Mouse (Mus musculus) CH12.LX (cell line): ENCODE measurements around the gene Pdcd1lg2. TPM values are rescaled to one million over a fixed set of nuclear protein-coding genes. Genes with fewer than 3 reads are reported as not detected.
A peak's percentile ranks its signal among the peaks of the same experiment; 100 is the strongest.

ENCODE experiments used
- DNase-seq: peaks from one replicate; pipeline ENCODE4 v3.0.0-alpha.2; 2013; ENCODE audit errors: extremely low read depth
- H3K27ac ChIP-seq: 2 replicates; pipeline ENCODE4 v1.5.1; 2012; ENCODE audit warnings: low read depth, mild to moderate bottlenecking, control low read depth, moderate library complexity; ENCODE audit not compliant: insufficient read depth
- H3K27me3 ChIP-seq: replicated peaks from 2 replicates; pipeline ENCODE3; 2012; ENCODE audit warnings: inconsistent platforms
- H3K36me3 ChIP-seq, 2 experiments: replicated peaks in 1 of 2; 2 replicates each; pipeline versions ENCODE3 to v1.6.1; 2012; ENCODE audit warnings: inconsistent platforms in 1 of 2, low read length in 1 of 2, mild to moderate bottlenecking in 1 of 2, mixed read lengths in 1 of 2, moderate library complexity in 1 of 2; ENCODE audit not compliant: control insufficient read depth in 1 of 2, insufficient read depth in 1 of 2
- H3K4me1 ChIP-seq, 2 experiments: 2 replicates each; pipeline ENCODE4 v1.6.1; 2012; ENCODE audit warnings: inconsistent platforms in 1 of 2, moderate library complexity in 1 of 2; ENCODE audit not compliant: insufficient read depth in 2 of 2, control insufficient read depth in 1 of 2
- H3K4me2 ChIP-seq: 2 replicates; pipeline ENCODE4 v1.6.1; 2012; ENCODE audit warnings: low read depth, mild to moderate bottlenecking, control low read depth; ENCODE audit not compliant: poor library complexity, insufficient read depth, severe bottlenecking
- H3K4me3 ChIP-seq, 3 experiments: fragments of 150-350 bp in 1 of 3; sonication (generic) in 1 of 3; replicated peaks in 1 of 3; 2 replicates each; pipeline versions ENCODE3 to v1.5.1; 2011 to 2012; ENCODE audit warnings: low read depth in 2 of 3, low read length in 2 of 3, mild to moderate bottlenecking in 2 of 3, moderate library complexity in 2 of 3, control low read depth in 1 of 3, improper control_type of control experiment in 1 of 3, inconsistent platforms in 1 of 3, mixed read lengths in 1 of 3; ENCODE audit not compliant: poor library complexity in 1 of 3
- H3K79me2 ChIP-seq: replicated peaks from 2 replicates; pipeline ENCODE4 v1.6.1; 2012; ENCODE audit warnings: mild to moderate bottlenecking, moderate library complexity; ENCODE audit not compliant: control insufficient read depth, poor library complexity, insufficient read depth, severe bottlenecking; ENCODE audit errors: extremely low read depth
- H3K9ac ChIP-seq: 2 replicates; pipeline ENCODE4 v1.6.1; 2012; ENCODE audit warnings: low read depth, mild to moderate bottlenecking, control low read depth, moderate library complexity; ENCODE audit not compliant: insufficient read depth
- H3K9me3 ChIP-seq: replicated peaks from 2 replicates; pipeline ENCODE3; 2012; ENCODE audit warnings: low read length, inconsistent platforms, mixed read lengths
- BHLHE40 ChIP-seq: IDR thresholded peaks from 2 replicates; pipeline ENCODE4 v1.6.1; 2011; ENCODE audit warnings: mild to moderate bottlenecking, low read depth, low read length, improper control_type of control experiment
- CHD1 ChIP-seq: IDR thresholded peaks from 2 replicates; pipeline ENCODE4 v1.6.1; 2012; ENCODE audit warnings: low read depth, low read length, improper control_type of control experiment, inconsistent platforms
- CHD2 ChIP-seq: IDR thresholded peaks from 2 replicates; pipeline ENCODE4 v1.6.1; 2011; ENCODE audit warnings: low read length, improper control_type of control experiment
- CTCF ChIP-seq, 2 experiments: IDR thresholded peaks in 1 of 2; conservative IDR thresholded peaks in 1 of 2; 2 replicates each; pipeline ENCODE4 v1.5.1; 2011 to 2012; ENCODE audit warnings: low read depth in 2 of 2, low read length in 2 of 2, improper control_type of control experiment in 1 of 2, inconsistent platforms in 1 of 2, mild to moderate bottlenecking in 1 of 2, moderate library complexity in 1 of 2
- E2F4 ChIP-seq: IDR thresholded peaks from 2 replicates; pipeline ENCODE4 v1.6.1; 2011; ENCODE audit warnings: low read depth, low read length, improper control_type of control experiment; ENCODE audit not compliant: insufficient replicate concordance
- EP300 ChIP-seq: IDR thresholded peaks from 2 replicates; pipeline ENCODE4 v1.6.1; 2011; ENCODE audit warnings: low read length, improper control_type of control experiment
- ETS1 ChIP-seq: conservative IDR thresholded peaks from 2 replicates; pipeline ENCODE4 v1.6.1; 2012; ENCODE audit warnings: low read depth, mild to moderate bottlenecking, inconsistent platforms, low read length, improper control_type of control experiment, moderate library complexity
- GABPA ChIP-seq: IDR thresholded peaks from 2 replicates; pipeline ENCODE4 v1.6.1; 2012; ENCODE audit warnings: low read depth, low read length, improper control_type of control experiment, inconsistent platforms; ENCODE audit not compliant: insufficient replicate concordance
- HCFC1 ChIP-seq: IDR thresholded peaks from 2 replicates; pipeline ENCODE4 v1.6.1; 2012; ENCODE audit warnings: low read depth, mild to moderate bottlenecking, inconsistent platforms, low read length, improper control_type of control experiment
- IRF4 ChIP-seq: IDR thresholded peaks from 2 replicates; pipeline ENCODE4 v1.6.1; 2014; ENCODE audit warnings: low read depth, mild to moderate bottlenecking, inconsistent platforms, low read length, improper control_type of control experiment
- JUN ChIP-seq: IDR thresholded peaks from 2 replicates; pipeline ENCODE4 v1.6.1; 2011; ENCODE audit warnings: low read depth, mild to moderate bottlenecking, low read length, improper control_type of control experiment, moderate library complexity; ENCODE audit not compliant: insufficient read depth
- JUND ChIP-seq: conservative IDR thresholded peaks from 2 replicates; pipeline ENCODE4 v1.6.1; 2011; ENCODE audit warnings: low read depth, low read length, improper control_type of control experiment
- MAFK ChIP-seq: IDR thresholded peaks from 2 replicates; pipeline ENCODE4 v1.6.1; 2011; ENCODE audit warnings: low read length, improper control_type of control experiment; ENCODE audit not compliant: insufficient replicate concordance
- MAX ChIP-seq: IDR thresholded peaks from 2 replicates; pipeline ENCODE4 v1.6.1; 2011; ENCODE audit warnings: low read length, improper control_type of control experiment
- MAZ ChIP-seq: IDR thresholded peaks from 2 replicates; pipeline ENCODE4 v1.6.1; 2012; ENCODE audit warnings: low read depth, mild to moderate bottlenecking, inconsistent platforms, low read length, improper control_type of control experiment, moderate library complexity
- MEF2A ChIP-seq: IDR thresholded peaks from 2 replicates; pipeline ENCODE4 v1.6.1; 2014; ENCODE audit warnings: low read depth, mild to moderate bottlenecking, inconsistent platforms, low read length, improper control_type of control experiment, borderline replicate concordance
- MXI1 ChIP-seq: IDR thresholded peaks from 2 replicates; pipeline ENCODE4 v1.6.1; 2011; ENCODE audit warnings: mild to moderate bottlenecking, low read depth, low read length, improper control_type of control experiment
- MYC ChIP-seq: IDR thresholded peaks from 2 replicates; pipeline ENCODE4 v1.6.1; 2011; ENCODE audit warnings: low read depth, mild to moderate bottlenecking, improper control_type of control experiment, low read length
- NELFE ChIP-seq: IDR thresholded peaks from 2 replicates; pipeline ENCODE4 v1.6.1; 2011; ENCODE audit warnings: low read depth, low read length, improper control_type of control experiment
- NRF1 ChIP-seq: IDR thresholded peaks from 2 replicates; pipeline ENCODE4 v1.6.1; 2014; ENCODE audit warnings: low read depth, mild to moderate bottlenecking, inconsistent platforms, low read length, improper control_type of control experiment, moderate library complexity
- PAX5 ChIP-seq: IDR thresholded peaks from 2 replicates; pipeline ENCODE4 v1.6.1; 2012; ENCODE audit warnings: low read length, inconsistent platforms, mixed read lengths
- POLR2A ChIP-seq: IDR thresholded peaks from 2 replicates; pipeline ENCODE4 v1.6.1; 2011; ENCODE audit warnings: low read depth, mild to moderate bottlenecking, improper control_type of control experiment, low read length
- POLR2AphosphoS2 ChIP-seq: IDR thresholded peaks from 2 replicates; pipeline ENCODE4 v1.6.1; 2011; ENCODE audit warnings: low read depth, low read length, improper control_type of control experiment
- SIN3A ChIP-seq: IDR thresholded peaks from 2 replicates; pipeline ENCODE4 v1.6.1; 2012; ENCODE audit warnings: low read length, improper control_type of control experiment, inconsistent platforms
- SMC3 ChIP-seq: IDR thresholded peaks from 2 replicates; pipeline ENCODE4 v1.6.1; 2011; ENCODE audit warnings: low read depth, low read length, improper control_type of control experiment
- TBP ChIP-seq: conservative IDR thresholded peaks from 2 replicates; pipeline ENCODE4 v1.6.1; 2011; ENCODE audit warnings: low read depth, low read length, improper control_type of control experiment
- TCF12 ChIP-seq: IDR thresholded peaks from 2 replicates; pipeline ENCODE4 v1.6.1; 2014; ENCODE audit warnings: low read depth, mild to moderate bottlenecking, inconsistent platforms, low read length, improper control_type of control experiment
- UBTF ChIP-seq: IDR thresholded peaks from 2 replicates; pipeline ENCODE4 v1.6.1; 2012; ENCODE audit warnings: low read depth, mild to moderate bottlenecking, inconsistent platforms, low read length, improper control_type of control experiment, moderate library complexity
- USF1 ChIP-seq: IDR thresholded peaks from 2 replicates; pipeline ENCODE4 v1.6.1; 2014; ENCODE audit warnings: low read depth, mild to moderate bottlenecking, inconsistent platforms, low read length, improper control_type of control experiment
- USF2 ChIP-seq: conservative IDR thresholded peaks from 2 replicates; pipeline ENCODE4 v1.6.1; 2011; ENCODE audit warnings: low read depth, low read length, improper control_type of control experiment
- ZC3H11A ChIP-seq: IDR thresholded peaks from 2 replicates; pipeline ENCODE4 v1.6.1; 2012; ENCODE audit warnings: low read depth, mild to moderate bottlenecking, inconsistent platforms, low read length, improper control_type of control experiment
- ZMIZ1 ChIP-seq: IDR thresholded peaks from 2 replicates; pipeline ENCODE4 v1.6.1; 2012; ENCODE audit warnings: low read depth, mild to moderate bottlenecking, inconsistent platforms, low read length, improper control_type of control experiment
- ZNF384 ChIP-seq: IDR thresholded peaks from 2 replicates; pipeline ENCODE4 v1.6.1; 2012; ENCODE audit warnings: low read depth, low read length, improper control_type of control experiment, inconsistent platforms
- dilution Hi-C: fragments of 300-500 bp; cut with MboI; formaldehyde crosslinking; loops from 2 replicates; pipeline ENCODE4 v1.14.3; 2020; ENCODE audit warnings: low sequenced_read_pairs; ENCODE audit not compliant: extremely low pct_unique_long_range_greater_than_20kb, extremely low pct_ligation_motif_present
- in situ Hi-C: fragments of 300-500 bp; cut with MboI; formaldehyde crosslinking; loops from 3 replicates; pipeline ENCODE4 v1.14.3; 2019; ENCODE audit warnings: low sequenced_read_pairs, low pct_ligation_motif_present, low pct_unique_long_range_greater_than_20kb, mixed read lengths
- polyA plus RNA-seq: library from polyadenylated mRNA; unstranded; fragments of >175 nt; gene quantifications from 2 replicates; pipeline ENCODE4 v1.2.1, GENCODE M21; 2012; ENCODE audit warnings: low read depth; ENCODE audit not compliant: insufficient read length
- total RNA-seq, 2 experiments: library from RNA; depleted of rRNA; stranded (reverse); fragments of 300-350 nt in 1 of 2; fragments of >200 nt in 1 of 2; gene quantifications; 2 replicates each; pipeline ENCODE4 v1.2.3; 2012 to 2014

The Pdcd1lg2 gene
- total and polyA plus RNA-seq, 3 experiments = 1.4 to 5.5 (median 1.7) TPM

DNA sequence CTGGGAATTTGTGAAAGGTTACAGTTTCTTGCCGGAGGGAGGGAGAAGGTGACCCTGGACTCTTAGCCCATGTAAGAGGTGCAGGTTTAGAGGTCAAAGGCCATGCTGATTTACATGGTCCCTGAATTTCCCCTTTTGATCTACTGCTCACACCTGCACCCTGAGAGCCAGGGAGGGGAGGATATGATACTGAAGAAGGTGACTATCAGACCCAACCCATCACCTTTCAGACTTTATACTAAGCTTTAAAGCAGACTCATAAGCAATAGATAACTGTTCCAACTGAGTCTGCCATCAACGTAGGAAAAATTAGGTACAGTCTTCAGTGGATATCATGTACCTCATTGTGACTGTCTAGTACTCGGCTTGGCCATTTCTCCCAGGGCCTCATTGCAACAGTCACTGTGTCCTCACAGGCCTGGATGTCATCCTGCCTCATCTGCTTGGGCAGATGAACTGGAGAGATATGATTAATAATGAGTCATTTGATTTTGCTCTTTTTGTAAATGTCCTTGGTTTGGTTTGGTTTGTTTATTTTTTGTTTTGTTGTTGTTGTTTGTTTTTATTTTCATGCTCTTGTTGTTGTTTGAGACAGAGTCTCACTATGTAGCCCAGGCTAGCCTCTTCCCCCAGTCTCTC, 41.9 kb upstream of the Pdcd1lg2 start:
- no peak for DNase-seq
- Histone ChIP-seq H3K4me1 (peaks cover 11 to 32% of the 10 kb centered on the region in 2 experiments), H3K36me3 (peaks cover 5 to 6% of the 10 kb centered on the region in 2 experiments), H3K4me3 (peak overlapping the region; percentile 51 to 63 (median 59)), H3K27ac (peak overlapping the region; percentile 78), H3K9ac (peak overlapping the region; percentile 54), H3K4me2 (peak overlapping the region; percentile 39), H3K79me2 (peaks cover 49% of the 10 kb centered on the region), H3K27me3 (no peaks in the 10 kb centered on the region), H3K9me3 (no peaks in the 10 kb centered on the region)
- in situ Hi-C loops (loop anchor here (5.0 to 25.0 kb wide), 3 partner anchors 54 to 581 kb away; partner anchors contain the start of genes 9930021J03Rik and Ranbp6), dilution Hi-C loops (no loop called here)
- 0 out of 2 replicates have a peak, but pooled peaks have one; percentile 25 for TF ChIP-seq BHLHE40
- peak; percentile 40 for TF ChIP-seq ETS1
- peak; percentile 36; the same call in 1 of the 2 replicates for TF ChIP-seq IRF4
- TF ChIP-seq GABPA = no peak
- no peak for TF ChIP-seq POLR2AphosphoS2
- no peak for TF ChIP-seq NELFE
- no peak for TF ChIP-seq PAX5
- no peak for TF ChIP-seq ZNF384
- TF ChIP-seq ZC3H11A = no peak
- no peak for TF ChIP-seq POLR2A
- no peak for TF ChIP-seq MAZ
- no peak for TF ChIP-seq CHD1
- peak; percentile 65 for TF ChIP-seq MXI1
- TF ChIP-seq MAX = no peak
- no peak for TF ChIP-seq USF1
- TF ChIP-seq MYC = no peak
- TF ChIP-seq JUND = no peak
- TF ChIP-seq UBTF = no peak
- no peak for TF ChIP-seq USF2
- peak; percentile 44; the same call in 1 of the 2 replicates for TF ChIP-seq CHD2
- TF ChIP-seq MAFK = no peak
- TF ChIP-seq MEF2A = 0 out of 2 replicates have a peak, but pooled peaks have one; percentile 16
- TF ChIP-seq SMC3 = no peak
- 0 out of 2 replicates have a peak, but pooled peaks have one; percentile 24 for TF ChIP-seq TBP
- no peak for TF ChIP-seq HCFC1
- TF ChIP-seq E2F4 = no peak
- TF ChIP-seq ZMIZ1 = no peak
- peak; percentile 53 for TF ChIP-seq SIN3A
- peak; percentile 70; the same call in 1 of the 2 replicates for TF ChIP-seq TCF12
- no peak for TF ChIP-seq NRF1
- no peak for TF ChIP-seq CTCF (conservative IDR thresholded peaks at IDR 0.05 in 1 of 2, IDR thresholded peaks at IDR 0.05 in 1 of 2; ENCODE audit: low read depth in 2 of 2, low read length in 2 of 2)
- no peak for TF ChIP-seq JUN
- TF ChIP-seq EP300 = peak; percentile 25; the same call in 1 of the 2 replicates
